Mouse (Mus musculus): ENCODE measurements at regions not wholly inside any gene's neighbourhood (a gene's known extent, or its start where the extent isn't known, plus 50 kb on each side); places are given as distances from the start of the nearest gene placed in this dataset.

GRCm38 (mm10) chr13:82187196-82187595 lies 404.3 kb downstream of the Cetn3 start:
- Histone ChIP-seq H3K9ac (ENCODE audit: low read length) (no peak overlapping the region), H3K27ac (replicated peaks; ENCODE audit: low read depth, low read length) (no peak overlapping the region), H3K4me3 (ENCODE audit: low read depth, low read length) (no peak overlapping the region), H3K36me3 (ENCODE audit: control insufficient read depth, insufficient read depth, low read length) (no peaks in the 10 kb centered on the region), H3K9me3 (ENCODE audit: control insufficient read depth, low read length) (no peaks in the 10 kb centered on the region), H3K4me1 (ENCODE audit: control insufficient read depth, insufficient read depth, low read length) (no peaks in the 10 kb centered on the region), H3K4me2 (ENCODE audit: low read depth, severe bottlenecking) (no peak overlapping the region), H3K27me3 (ENCODE audit: control insufficient read depth, insufficient read depth, low read length) (no peaks in the 10 kb centered on the region)
- no peak for ATAC-seq (ENCODE audit: insufficient number of reproducible peaks, low FRiP score, low TSS enrichment, low read depth)
- no peak for DNase-seq (ENCODE audit: low spot score)

GRCm38 (mm10) chr13:82200739-82201138 lies 417.9 kb downstream of the Cetn3 start:
- Histone ChIP-seq H3K27ac (replicated peaks; ENCODE audit: low read depth, low read length) (no peak overlapping the region), H3K9ac (ENCODE audit: low read length) (no peak overlapping the region), H3K36me3 (ENCODE audit: control insufficient read depth, insufficient read depth, low read length) (no peaks in the 10 kb centered on the region), H3K9me3 (ENCODE audit: control insufficient read depth, low read length) (no peaks in the 10 kb centered on the region), H3K4me3 (ENCODE audit: low read depth, low read length) (no peak overlapping the region), H3K4me2 (ENCODE audit: low read depth, severe bottlenecking) (no peak overlapping the region), H3K4me1 (ENCODE audit: control insufficient read depth, insufficient read depth, low read length) (no peaks in the 10 kb centered on the region), H3K27me3 (ENCODE audit: control insufficient read depth, insufficient read depth, low read length) (no peaks in the 10 kb centered on the region)
- no peak for ATAC-seq (ENCODE audit: insufficient number of reproducible peaks, low FRiP score, low TSS enrichment, low read depth)
- WGBS = 83% methylated on average over 1 of the region's 1 CpGs
- no peak for DNase-seq (ENCODE audit: low spot score)

GRCm38 (mm10) chr13:82225430-82225829 lies 442.6 kb downstream of the Cetn3 start:
- Histone ChIP-seq H3K36me3 (ENCODE audit: control insufficient read depth, insufficient read depth, low read length) (no peaks in the 10 kb centered on the region), H3K27ac (replicated peaks; ENCODE audit: low read depth, low read length) (no peak overlapping the region), H3K4me3 (ENCODE audit: low read depth, low read length) (no peak overlapping the region), H3K4me2 (ENCODE audit: low read depth, severe bottlenecking) (no peak overlapping the region), H3K9me3 (ENCODE audit: control insufficient read depth, low read length) (no peaks in the 10 kb centered on the region), H3K4me1 (ENCODE audit: control insufficient read depth, insufficient read depth, low read length) (no peaks in the 10 kb centered on the region), H3K9ac (ENCODE audit: low read length) (no peak overlapping the region), H3K27me3 (ENCODE audit: control insufficient read depth, insufficient read depth, low read length) (no peaks in the 10 kb centered on the region)
- ATAC-seq (ENCODE audit: insufficient number of reproducible peaks, low FRiP score, low TSS enrichment, low read depth) (no peak), DNase-seq (ENCODE audit: low spot score) (no peak)

GRCm38 (mm10) chr13:82233901-82234300 lies 451.0 kb downstream of the Cetn3 start:
- WGBS = 92% methylated on average over 2 of the region's 2 CpGs
- Histone ChIP-seq H3K9me3 (ENCODE audit: control insufficient read depth, low read length) (no peaks in the 10 kb centered on the region), H3K4me2 (ENCODE audit: low read depth, severe bottlenecking) (no peak overlapping the region), H3K9ac (ENCODE audit: low read length) (no peak overlapping the region), H3K36me3 (ENCODE audit: control insufficient read depth, insufficient read depth, low read length) (no peaks in the 10 kb centered on the region), H3K27me3 (ENCODE audit: control insufficient read depth, insufficient read depth, low read length) (no peaks in the 10 kb centered on the region), H3K4me1 (ENCODE audit: control insufficient read depth, insufficient read depth, low read length) (no peaks in the 10 kb centered on the region), H3K27ac (replicated peaks; ENCODE audit: low read depth, low read length) (no peak overlapping the region), H3K4me3 (ENCODE audit: low read depth, low read length) (no peak overlapping the region)
- ATAC-seq (ENCODE audit: insufficient number of reproducible peaks, low FRiP score, low TSS enrichment, low read depth) (no peak), DNase-seq (ENCODE audit: low spot score) (no peak)

- Histone ChIP-seq H3K27me3 (ENCODE audit: control insufficient read depth, insufficient read depth, low read length) (no peaks in the 10 kb centered on the region), H3K36me3 (ENCODE audit: control insufficient read depth, insufficient read depth, low read length) (no peaks in the 10 kb centered on the region), H3K4me3 (ENCODE audit: low read depth, low read length) (no peak overlapping the region), H3K9ac (ENCODE audit: low read length) (no peak overlapping the region), H3K4me2 (ENCODE audit: low read depth, severe bottlenecking) (no peak overlapping the region), H3K27ac (replicated peaks; ENCODE audit: low read depth, low read length) (no peak overlapping the region), H3K4me1 (ENCODE audit: control insufficient read depth, insufficient read depth, low read length) (no peaks in the 10 kb centered on the region), H3K9me3 (ENCODE audit: control insufficient read depth, low read length) (no peaks in the 10 kb centered on the region)
- ATAC-seq (ENCODE audit: insufficient number of reproducible peaks, low FRiP score, low TSS enrichment, low read depth) = no peak
- WGBS = 82% methylated on average over 1 of the region's 1 CpGs
- DNase-seq (ENCODE audit: low spot score) = no peak
These were observed 463.4 kb downstream of the Cetn3 start for GRCm38 (mm10) chr13:82246231-82246630.

GRCm38 (mm10) chr13:82250361-82250760 lies 467.5 kb downstream of the Cetn3 start:
- Histone ChIP-seq H3K27ac (replicated peaks; ENCODE audit: low read depth, low read length) (no peak overlapping the region), H3K27me3 (ENCODE audit: control insufficient read depth, insufficient read depth, low read length) (no peaks in the 10 kb centered on the region), H3K4me3 (ENCODE audit: low read depth, low read length) (no peak overlapping the region), H3K4me1 (ENCODE audit: control insufficient read depth, insufficient read depth, low read length) (no peaks in the 10 kb centered on the region), H3K36me3 (ENCODE audit: control insufficient read depth, insufficient read depth, low read length) (no peaks in the 10 kb centered on the region), H3K9me3 (ENCODE audit: control insufficient read depth, low read length) (no peaks in the 10 kb centered on the region), H3K4me2 (ENCODE audit: low read depth, severe bottlenecking) (no peak overlapping the region), H3K9ac (ENCODE audit: low read length) (no peak overlapping the region)
- ATAC-seq (ENCODE audit: insufficient number of reproducible peaks, low FRiP score, low TSS enrichment, low read depth) (no peak), DNase-seq (ENCODE audit: low spot score) (no peak)
- WGBS = 92% methylated on average over 6 of the region's 6 CpGs

GRCm38 (mm10) chr13:82258491-82258935 lies 475.6 kb downstream of the Cetn3 start:
- no peak overlapping the region for H3K9ac ChIP-seq (ENCODE audit: low read length)
- H3K4me2 ChIP-seq (ENCODE audit: low read depth, severe bottlenecking) = no peak overlapping the region
- H3K4me3 ChIP-seq (ENCODE audit: low read depth, low read length) = no peak overlapping the region
- no peak overlapping the region for H3K27ac ChIP-seq (replicated peaks; ENCODE audit: low read depth, low read length)
- 92% methylated on average over 1 of the region's 1 CpGs for WGBS
- no peaks in the 10 kb centered on the region for H3K4me1 ChIP-seq (ENCODE audit: control insufficient read depth, insufficient read depth, low read length)
- DNase-seq (ENCODE audit: low spot score) (no peak), ATAC-seq (ENCODE audit: insufficient number of reproducible peaks, low FRiP score, low TSS enrichment, low read depth) (no peak)
- H3K9me3 ChIP-seq (ENCODE audit: control insufficient read depth, low read length) = no peaks in the 10 kb centered on the region
- no peaks in the 10 kb centered on the region for H3K27me3 ChIP-seq (ENCODE audit: control insufficient read depth, insufficient read depth, low read length)
- H3K36me3 ChIP-seq (ENCODE audit: control insufficient read depth, insufficient read depth, low read length) = no peaks in the 10 kb centered on the region

GRCm38 (mm10) chr13:82264236-82264635 lies 481.4 kb downstream of the Cetn3 start:
- H3K36me3 ChIP-seq (ENCODE audit: control insufficient read depth, insufficient read depth, low read length) = no peaks in the 10 kb centered on the region
- H3K4me1 ChIP-seq (ENCODE audit: control insufficient read depth, insufficient read depth, low read length) = no peaks in the 10 kb centered on the region
- DNase-seq (ENCODE audit: low spot score) (no peak), ATAC-seq (ENCODE audit: insufficient number of reproducible peaks, low FRiP score, low TSS enrichment, low read depth) (no peak)
- 50% methylated on average over 2 of the region's 2 CpGs for WGBS
- no peak overlapping the region for H3K4me2 ChIP-seq (ENCODE audit: low read depth, severe bottlenecking)
- H3K27ac ChIP-seq (replicated peaks; ENCODE audit: low read depth, low read length) = no peak overlapping the region
- no peak overlapping the region for H3K4me3 ChIP-seq (ENCODE audit: low read depth, low read length)
- no peak overlapping the region for H3K9ac ChIP-seq (ENCODE audit: low read length)
- no peaks in the 10 kb centered on the region for H3K27me3 ChIP-seq (ENCODE audit: control insufficient read depth, insufficient read depth, low read length)
- no peaks in the 10 kb centered on the region for H3K9me3 ChIP-seq (ENCODE audit: control insufficient read depth, low read length)

GRCm38 (mm10) chr13:82265170-82265569 lies 482.3 kb downstream of the Cetn3 start:
- no peaks in the 10 kb centered on the region for H3K36me3 ChIP-seq (ENCODE audit: control insufficient read depth, insufficient read depth, low read length)
- H3K9me3 ChIP-seq (ENCODE audit: control insufficient read depth, low read length) = no peaks in the 10 kb centered on the region
- H3K27me3 ChIP-seq (ENCODE audit: control insufficient read depth, insufficient read depth, low read length) = no peaks in the 10 kb centered on the region
- H3K27ac ChIP-seq (replicated peaks; ENCODE audit: low read depth, low read length) = no peak overlapping the region
- WGBS = 74% methylated on average over 3 of the region's 3 CpGs
- no peak overlapping the region for H3K4me2 ChIP-seq (ENCODE audit: low read depth, severe bottlenecking)
- DNase-seq (ENCODE audit: low spot score) = no peak
- H3K4me1 ChIP-seq (ENCODE audit: control insufficient read depth, insufficient read depth, low read length) = no peaks in the 10 kb centered on the region
- ATAC-seq (ENCODE audit: insufficient number of reproducible peaks, low FRiP score, low TSS enrichment, low read depth) = no peak
- H3K4me3 ChIP-seq (ENCODE audit: low read depth, low read length) = no peak overlapping the region
- H3K9ac ChIP-seq (ENCODE audit: low read length) = no peak overlapping the region
